Mouse (Mus musculus) gastrocnemius, postnatal 36 days (tissue): ENCODE data around the gene Tmc5. TPM values are rescaled to one million over a fixed set of nuclear protein-coding genes. Genes with fewer than 3 reads are reported as not detected.

Source experiments
- DNase-seq, 2 experiments: peaks; one replicate each; pipeline ENCODE4 v3.0.0; 2022
- intact Hi-C: fragments of 180-260 bp; cut with DNase I; formaldehyde crosslinking; loops from one replicate; pipeline ENCODE4 v1.15.1; 2025
- long read RNA-seq, 2 experiments: library from polyadenylated mRNA; stranded (forward); transcript quantifications; one replicate each; pipeline ENCODE4 v2.0.0; 2021
- total RNA-seq, 2 experiments: library from RNA; stranded (reverse); gene quantifications; 2 replicates each; pipeline ENCODE4 v1.2.3; 2021

Tmc5 gene
- under 1 TPM in 1 of 2 experiments, not detected in 1; 0.08 TPM for total RNA-seq
- long read RNA-seq, experiment 1, result 0 reads
- long read RNA-seq, experiment 2, result 0 reads

GRCm38 (mm10) chr7:118597201-118597600, at the start of gene Tmc5:
Gene Tmc5 (plus strand): TSS chr7:118597297.
- no peak for DNase-seq
- intact Hi-C loops, result no loop called here

- DNase-seq, result no peak
- intact Hi-C loops, result no loop called here
Observed at GRCm38 (mm10) chr7:118547451-118547850, 49.6 kb upstream of the Tmc5 start.

- intact Hi-C loops, result no loop called here
- no peak for DNase-seq
Observed at GRCm38 (mm10) chr7:118553881-118554280, 43.2 kb upstream of the Tmc5 start.

- DNase-seq, result no peak
- intact Hi-C loops, result no loop called here
Observed at GRCm38 (mm10) chr7:118554290-118554689, 42.8 kb upstream of the Tmc5 start.

- intact Hi-C loops, result no loop called here
- DNase-seq, result no peak
Observed at GRCm38 (mm10) chr7:118569121-118569543, 28.0 kb upstream of the Tmc5 start.

- intact Hi-C loops, result no loop called here
- no peak for DNase-seq
Observed at GRCm38 (mm10) chr7:118571350-118571749, 25.7 kb upstream of the Tmc5 start.

GRCm38 (mm10) chr7:118572039-118572438, 25.1 kb upstream of the Tmc5 start:
- intact Hi-C loops, result no loop called here
- DNase-seq, result no peak

GRCm38 (mm10) chr7:118578269-118578668, 18.8 kb upstream of the Tmc5 start:
- no peak for DNase-seq
- intact Hi-C loops, result no loop called here

GRCm38 (mm10) chr7:118579938-118580337, 17.2 kb upstream of the Tmc5 start:
- DNase-seq, result no peak
- intact Hi-C loops, result no loop called here

- DNase-seq, result no peak
- intact Hi-C loops, result no loop called here
Observed at GRCm38 (mm10) chr7:118583821-118584220, 13.3 kb upstream of the Tmc5 start.

- DNase-seq, result peak; percentile 53 to 55
- intact Hi-C loops, result no loop called here
Observed at GRCm38 (mm10) chr7:118584257-118584907, 12.7 kb upstream of the Tmc5 start, which contains the start of gene Tmc7. Gene Tmc7 (minus strand): TSS chr7:118584736.

GRCm38 (mm10) chr7:118584926-118585325, 12.2 kb upstream of the Tmc5 start:
- DNase-seq, result no peak
- intact Hi-C loops, result no loop called here

GRCm38 (mm10) chr7:118585856-118586255, 11.2 kb upstream of the Tmc5 start:
- intact Hi-C loops, result no loop called here
- peak; percentile 36 to 57 for DNase-seq

GRCm38 (mm10) chr7:118590726-118591305, 6.3 kb upstream of the Tmc5 start:
- no peak for DNase-seq
- intact Hi-C loops, result no loop called here

GRCm38 (mm10) chr7:118592146-118592545, 5.0 kb upstream of the Tmc5 start:
- DNase-seq, result no peak
- intact Hi-C loops, result no loop called here

GRCm38 (mm10) chr7:118593567-118594407, 3.3 kb upstream of the Tmc5 start:
- no peak for DNase-seq
- intact Hi-C loops, result loop anchor here (2.0 kb wide), 1 partner anchor 95 kb away; no protein-coding TSS in a partner anchor

GRCm38 (mm10) chr7:118594611-118595010, 2.5 kb upstream of the Tmc5 start:
- intact Hi-C loops, result loop anchor here (2.0 kb wide), 1 partner anchor 94 kb away; no protein-coding TSS in a partner anchor
- no peak for DNase-seq

- intact Hi-C loops, result loop anchor here (2.0 kb wide), 1 partner anchor 94 kb away; no protein-coding TSS in a partner anchor
- DNase-seq, result peak; percentile 80 to 93
Observed at GRCm38 (mm10) chr7:118595228-118595627, 1.9 kb upstream of the Tmc5 start.

- DNase-seq, result no peak
- intact Hi-C loops, result no loop called here
Observed at GRCm38 (mm10) chr7:118596271-118596670, 826 bp upstream of the Tmc5 start.

GRCm38 (mm10) chr7:118599954-118600631, 3.0 kb downstream of the Tmc5 start:
- no peak for DNase-seq
- intact Hi-C loops, result no loop called here
